Mouse (Mus musculus) MEL (cell line): ENCODE results near the gene Foxg1.

Experiments used
- BHLHE40 ChIP-seq: IDR thresholded peaks from 2 replicates; pipeline ENCODE4 v1.6.1; 2012; ENCODE audit warnings: low read depth, mild to moderate bottlenecking, inconsistent platforms, low read length, improper control_type of control experiment, borderline replicate concordance
- MAFK ChIP-seq: IDR thresholded peaks from 2 replicates; pipeline ENCODE4 v1.6.1; 2011; ENCODE audit warnings: low read depth, mild to moderate bottlenecking, low read length, improper control_type of control experiment, borderline replicate concordance
- MAX ChIP-seq: IDR thresholded peaks from 2 replicates; pipeline ENCODE4 v1.6.1; 2011; ENCODE audit warnings: low read length, improper control_type of control experiment

DNA sequence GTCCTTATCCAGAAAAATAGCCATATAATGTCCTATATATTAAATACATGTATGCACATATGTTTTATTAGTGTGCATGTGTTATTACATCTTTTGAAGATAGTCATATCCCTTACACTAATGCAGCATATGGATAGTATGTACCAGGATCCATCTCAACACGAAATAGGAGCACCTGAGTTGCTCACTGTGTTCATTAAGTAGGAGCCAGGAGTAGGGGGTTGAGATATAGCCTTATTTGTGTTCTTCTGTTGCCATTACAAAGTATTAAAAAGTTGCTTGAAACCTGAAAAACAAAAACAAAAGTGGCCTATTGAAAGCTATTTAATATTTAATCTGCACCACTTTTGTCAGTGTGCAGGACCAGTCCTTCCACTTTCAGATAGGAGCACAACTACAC is 11.7 kb downstream of the Foxg1 start:
- TF ChIP-seq BHLHE40 (no peak), MAX (no peak), MAFK (no peak)
